Mouse (Mus musculus) gastrocnemius, postnatal 36 days (tissue): ENCODE results near the gene Spock1. TPM values are rescaled to one million over a fixed set of nuclear protein-coding genes. Genes with fewer than 3 reads are reported as not detected.

Source experiments
- DNase-seq, 2 experiments: peaks; one replicate each; pipeline ENCODE4 v3.0.0; 2022
- intact Hi-C: fragments of 180-260 bp; cut with DNase I; formaldehyde crosslinking; loops from one replicate; pipeline ENCODE4 v1.15.1; 2025
- total RNA-seq, 2 experiments: library from RNA; stranded (reverse); gene quantifications; 2 replicates each; pipeline ENCODE4 v1.2.3; 2021

Gene Spock1
- total RNA-seq, 2 experiments from 2014 or later, result 0.30 to 1.2 TPM

DNA sequence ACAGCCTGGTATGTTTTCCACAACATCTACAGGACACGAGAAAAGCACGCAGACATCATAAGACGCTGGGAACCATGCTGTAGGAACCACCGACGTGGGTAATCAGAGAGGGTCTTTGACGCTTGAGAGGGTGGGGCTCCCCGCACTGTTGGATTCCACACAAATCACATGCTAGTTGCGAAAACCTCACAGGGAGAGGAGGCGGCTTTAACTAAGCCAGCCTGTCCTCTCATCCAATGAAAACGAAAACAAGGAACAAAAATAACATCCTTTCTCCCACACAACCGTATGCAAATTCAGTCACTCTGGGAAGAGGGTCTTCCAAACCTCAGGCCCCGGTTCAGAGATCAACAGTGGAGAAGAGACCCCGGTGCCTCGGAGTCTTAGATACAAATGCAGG, 479.3 kb downstream of the Spock1 start:
- intact Hi-C loops, result no loop called here

DNA sequence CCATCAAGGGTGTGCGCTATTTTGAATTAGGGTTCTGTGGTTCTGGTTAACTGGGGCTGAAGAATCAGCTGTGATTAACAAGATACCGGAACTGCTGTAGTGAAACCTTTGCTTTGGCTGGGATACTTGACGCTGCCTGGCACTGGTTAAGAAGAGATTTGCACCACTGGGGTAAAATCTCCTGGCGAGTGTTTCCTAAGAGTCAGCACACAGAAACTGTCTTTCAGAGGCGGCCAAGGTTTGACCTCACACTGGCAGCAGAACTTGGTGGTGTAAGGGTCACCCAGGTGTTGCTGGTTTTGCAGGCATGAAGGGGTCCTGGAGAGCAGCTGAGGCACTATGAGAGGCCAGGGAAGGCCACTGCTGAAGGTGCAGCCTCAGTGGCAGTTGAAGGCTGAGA, 489.4 kb downstream of the Spock1 start:
- no peak for DNase-seq
- intact Hi-C loops, result no loop called here

More for the DNA sequence above, 479.3 kb downstream of the Spock1 start:
- no peak for DNase-seq

DNA sequence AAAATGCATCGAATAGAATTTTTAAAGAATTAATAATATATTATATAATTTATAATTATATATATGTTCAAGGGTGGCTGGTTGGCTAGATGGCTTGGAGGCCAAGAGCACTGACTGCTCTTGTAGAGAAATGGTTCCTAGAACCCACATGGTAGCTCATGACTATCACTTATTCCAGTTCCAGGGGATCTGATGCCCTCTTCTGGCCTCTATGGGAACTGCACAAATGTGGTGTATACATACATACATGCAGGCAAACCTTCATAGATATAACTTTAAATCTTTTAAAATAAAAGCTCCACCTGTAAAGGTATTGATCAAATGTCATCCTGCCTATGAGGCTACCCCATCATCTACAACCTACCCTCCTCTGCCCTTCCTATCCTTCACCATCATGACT, 493.4 kb downstream of the Spock1 start:
- DNase-seq, result no peak
- intact Hi-C loops, result no loop called here

DNA sequence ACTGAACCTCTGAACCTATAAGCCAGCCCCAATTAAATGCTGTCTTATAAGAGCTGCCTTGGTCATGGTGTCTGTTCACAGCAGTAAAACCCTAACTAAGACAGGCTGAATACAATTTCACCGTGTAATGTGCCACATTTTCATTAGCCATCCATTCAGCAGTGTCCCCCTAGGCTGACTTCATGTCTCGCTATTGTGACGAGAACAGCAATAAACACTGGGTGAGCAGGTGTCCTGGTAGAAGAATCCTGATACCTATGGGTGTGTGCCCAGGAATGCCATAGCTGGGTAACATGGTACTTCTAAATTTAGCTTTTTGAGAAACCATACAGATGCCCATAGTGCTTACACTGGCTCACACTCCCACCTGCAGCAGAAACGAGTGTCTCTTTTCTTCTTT, 500.5 kb downstream of the Spock1 start:
- intact Hi-C loops, result no loop called here
- no peak for DNase-seq

DNA sequence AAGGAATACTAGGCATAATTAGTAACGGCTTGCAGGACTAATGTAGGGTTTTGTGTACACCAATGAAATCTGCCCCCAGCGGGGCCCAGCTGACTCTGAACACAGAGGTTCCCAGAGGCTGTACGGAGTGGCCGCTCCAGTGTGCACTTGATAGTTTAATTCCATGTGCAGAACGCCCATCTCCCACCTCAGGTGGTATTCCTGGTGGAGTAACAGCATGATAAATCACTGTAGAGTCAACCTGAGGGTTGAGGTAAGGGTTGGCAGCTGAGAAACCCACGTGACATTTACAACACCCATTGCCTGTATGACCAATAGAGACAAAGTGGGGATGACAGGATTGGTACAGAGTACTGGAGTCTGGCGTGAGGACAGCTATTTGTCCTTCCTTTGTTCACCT, 505.7 kb downstream of the Spock1 start:
- no peak for DNase-seq
- intact Hi-C loops, result no loop called here

DNA sequence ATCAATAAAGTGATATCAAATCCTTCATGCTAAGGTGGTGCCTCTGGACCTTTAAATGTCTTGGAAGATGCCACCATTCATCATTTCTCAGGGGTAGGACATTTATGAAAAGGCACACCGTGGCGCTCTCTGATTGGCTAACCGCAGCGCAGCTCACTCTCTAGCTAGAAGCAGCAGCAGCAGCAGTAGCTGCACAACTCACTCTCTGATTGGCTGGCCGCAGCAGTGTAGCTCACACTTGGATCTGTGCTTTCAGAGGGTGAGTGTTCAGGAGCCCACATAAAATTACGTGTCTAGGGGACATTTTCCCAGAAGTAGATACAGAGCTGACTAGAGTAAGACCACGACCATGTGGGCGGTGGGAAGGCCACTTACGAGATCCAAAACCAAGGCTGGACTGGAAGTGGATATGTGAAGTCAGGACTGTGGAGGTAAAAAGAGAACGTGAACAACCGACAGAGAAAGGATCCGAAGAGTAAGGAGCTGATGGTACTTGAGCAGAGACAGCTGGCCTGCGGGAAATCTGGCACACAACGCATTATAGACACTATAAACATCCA, 535.9 kb downstream of the Spock1 start:
- no peak for DNase-seq
- intact Hi-C loops, result no loop called here

Other genes starting within 250 kb of the Spock1 start
- gene Klhl3, start 205.3 kb upstream of the Spock1 start, total RNA-seq, result under 1 TPM; 0.49 to 0.54 TPM
- 10 to 100 TPM; 30.3 to 36.8 TPM for gene Hnrnpa0, start 220.2 kb upstream of the Spock1 start, total RNA-seq
- 1 to 10 TPM; 8.5 to 8.6 TPM for gene Idnk, start 249.3 kb upstream of the Spock1 start, total RNA-seq